Mouse (Mus musculus) 3T3-L1 (cell line): ENCODE data around the gene Nacc2.

Source experiments
- DNase-seq: peaks from one replicate; pipeline ENCODE4 v3.0.0-alpha.2; 2015; ENCODE audit warnings: low read depth, low spot score

The Nacc2 gene

GRCm38 (mm10) chr2:26055747-26056102 lies 67.3 kb downstream of the Nacc2 start:
- DNase-seq: no peak

GRCm38 (mm10) chr2:26055046-26055746 lies 67.8 kb downstream of the Nacc2 start:
- DNase-seq: peak; percentile 82

GRCm38 (mm10) chr2:26052806-26053205 lies 70.2 kb downstream of the Nacc2 start:
- DNase-seq: no peak

- no peak for DNase-seq
Measured at GRCm38 (mm10) chr2:26048816-26049215, 74.2 kb downstream of the Nacc2 start.

- DNase-seq: no peak
Measured at GRCm38 (mm10) chr2:26044216-26044615, 78.8 kb downstream of the Nacc2 start.

GRCm38 (mm10) chr2:26042603-26043002 lies 80.4 kb downstream of the Nacc2 start:
- no peak for DNase-seq

- DNase-seq: no peak
Measured at GRCm38 (mm10) chr2:26041163-26041810, 81.7 kb downstream of the Nacc2 start.

GRCm38 (mm10) chr2:26039951-26040350 lies 83.1 kb downstream of the Nacc2 start:
- DNase-seq: no peak

GRCm38 (mm10) chr2:26037386-26037785 lies 85.6 kb downstream of the Nacc2 start:
- DNase-seq: no peak

GRCm38 (mm10) chr2:26034344-26035050 lies 88.5 kb downstream of the Nacc2 start:
- DNase-seq: no peak

- DNase-seq: peak; percentile 24
Measured at GRCm38 (mm10) chr2:26030288-26030687, 92.7 kb downstream of the Nacc2 start.

GRCm38 (mm10) chr2:26024138-26025075 lies 98.6 kb downstream of the Nacc2 start:
- peak; percentile 65 for DNase-seq

- DNase-seq: peak; percentile 8
Measured at GRCm38 (mm10) chr2:26022626-26023025, 100.4 kb downstream of the Nacc2 start.

GRCm38 (mm10) chr2:26022258-26022565 lies 100.8 kb downstream of the Nacc2 start:
- no peak for DNase-seq

- DNase-seq: peak; percentile 77
Measured at GRCm38 (mm10) chr2:26021561-26022257, 101.3 kb downstream of the Nacc2 start, which contains the start of gene Ubac1. TSS of gene Ubac1 (minus strand) at chr2:26021747.

- DNase-seq: peak; percentile 63
Measured at GRCm38 (mm10) chr2:26020714-26021560, 102.1 kb downstream of the Nacc2 start.

GRCm38 (mm10) chr2:26019923-26020322 lies 103.1 kb downstream of the Nacc2 start:
- DNase-seq: peak; percentile 3

- no peak for DNase-seq
Measured at GRCm38 (mm10) chr2:26017326-26017725, 105.7 kb downstream of the Nacc2 start.

GRCm38 (mm10) chr2:26013674-26014073 lies 109.3 kb downstream of the Nacc2 start:
- DNase-seq: no peak

GRCm38 (mm10) chr2:26011420-26011819 lies 111.6 kb downstream of the Nacc2 start:
- no peak for DNase-seq
